ENCODE assay signal across 10 mouse cellular contexts in genomic region chr6:91488496-91489212, GRCm38 (mm10). TPM values are rescaled to one million over a fixed set of nuclear protein-coding genes. Genes with fewer than 3 reads are reported as not detected.
DNase-seq lines count a peak whose midpoint lies in the region; ATAC-seq lines count a peak whose summit lies in the region.
"Had no signal": no experiment of that assay in that cellular context is flagged by ENCODE, and none has a peak within 500 bp of the region (broad histone marks: within the 10 kb centered on the region; RNA-seq: fewer than 3 reads in every experiment).

No protein-coding gene starts in this region.

- no peaks in the 10 kb centered on the region for H3K4me1 ChIP-seq in embryonic facial prominence, embryonic 14.5 days (ENCODE audit: control insufficient read depth, insufficient read depth, low read length)
- peaks cover 6% of the 10 kb centered on the region; the same call in 1 of the 2 replicates for H3K4me1 ChIP-seq in forebrain, embryonic 10.5 days
- no peaks in the 10 kb centered on the region for H3K4me1 ChIP-seq in midbrain, embryonic 16.5 days (ENCODE audit: control insufficient read depth, insufficient read depth, low read length)

- DNase-seq in layer of hippocampus, adult 9-11 months: peak; percentile 51
- DNase-seq in layer of hippocampus, postnatal 14 days (ENCODE audit: low spot score in 2 of 2): no peak
- DNase-seq in NIH3T3 (ENCODE audit: low read depth): peak; percentile 94
- DNase-seq in embryonic facial prominence, embryonic 14.5 days (ENCODE audit: low spot score): peak; percentile 58
- DNase-seq in left cerebral cortex, postnatal 25 days (ENCODE audit: low spot score in 2 of 2): peak; percentile 52 to 86
- peak; percentile 28 for DNase-seq in yolk sac, embryonic 10.5 days (ENCODE audit: low spot score)
- DNase-seq in forebrain, embryonic 10.5 days (ENCODE audit: extremely low spot score, low spot score): no peak

- no peaks in the 10 kb centered on the region for H3K27me3 ChIP-seq in embryonic facial prominence, embryonic 14.5 days (replicated peaks; ENCODE audit: control insufficient read depth, insufficient read depth, low read length)
- no peaks in the 10 kb centered on the region for H3K27me3 ChIP-seq in forebrain, embryonic 10.5 days (ENCODE audit: poor library complexity, severe bottlenecking)
- H3K27me3 ChIP-seq in midbrain, embryonic 16.5 days (ENCODE audit: control insufficient read depth, insufficient read depth, low read depth, low read length): no peaks in the 10 kb centered on the region
- H3K27me3 ChIP-seq: neural tube, embryonic 12.5 days had no signal

- intact Hi-C loops in left cerebral cortex, postnatal 25 days (cut with DNase I): no loop called here

- H3K4me2 ChIP-seq in embryonic facial prominence, embryonic 14.5 days (ENCODE audit: low read depth, low read length): no peak overlapping the region
- H3K4me2 ChIP-seq in midbrain, embryonic 16.5 days (ENCODE audit: low read length): no peak overlapping the region
- H3K4me2 ChIP-seq: neural tube, embryonic 12.5 days had no signal

- ATAC-seq in embryonic facial prominence, embryonic 14.5 days (ENCODE audit: low read depth): no peak
- no peak for ATAC-seq in midbrain, embryonic 16.5 days

- no peak overlapping the region for H3K4me3 ChIP-seq in embryonic facial prominence, embryonic 14.5 days (ENCODE audit: low read depth, low read length)
- no peak overlapping the region for H3K4me3 ChIP-seq in forebrain, embryonic 10.5 days
- H3K4me3 ChIP-seq in midbrain, embryonic 16.5 days (ENCODE audit: low read depth, low read length): no peak overlapping the region
- H3K4me3 ChIP-seq: erythroblast, embryonic 14.5 days; neural tube, embryonic 12.5 days had no signal

- H3K27ac ChIP-seq in embryonic facial prominence, embryonic 14.5 days (replicated peaks; ENCODE audit: low read depth, low read length): no peak overlapping the region
- H3K27ac ChIP-seq in forebrain, embryonic 10.5 days: no peak overlapping the region
- no peak overlapping the region for H3K27ac ChIP-seq in midbrain, embryonic 16.5 days (ENCODE audit: low read length)
- H3K27ac ChIP-seq: neural tube, embryonic 12.5 days had no signal

- 78% methylated on average over 9 of the region's 9 CpGs for WGBS in embryonic facial prominence, embryonic 14.5 days
- WGBS in forebrain, embryonic 10.5 days: 84% methylated on average over 9 of the region's 9 CpGs
- 83% methylated on average over 9 of the region's 9 CpGs for WGBS in midbrain, embryonic 16.5 days

- no peak overlapping the region for H3K9ac ChIP-seq in embryonic facial prominence, embryonic 14.5 days (ENCODE audit: low read depth, low read length)
- no peak overlapping the region for H3K9ac ChIP-seq in midbrain, embryonic 16.5 days (ENCODE audit: low read depth, low read length)
- H3K9ac ChIP-seq: neural tube, embryonic 12.5 days had no signal

- H3K9me3 ChIP-seq in embryonic facial prominence, embryonic 14.5 days (ENCODE audit: control insufficient read depth, low read length): no peaks in the 10 kb centered on the region
- no peaks in the 10 kb centered on the region for H3K9me3 ChIP-seq in forebrain, embryonic 10.5 days
- H3K9me3 ChIP-seq in midbrain, embryonic 16.5 days (replicated peaks; ENCODE audit: control insufficient read depth, low read length, poor library complexity, severe bottlenecking): no peaks in the 10 kb centered on the region
- H3K9me3 ChIP-seq: neural tube, embryonic 12.5 days had no signal

- peaks cover 86% of the 10 kb centered on the region for H3K36me3 ChIP-seq in embryonic facial prominence, embryonic 14.5 days (ENCODE audit: control insufficient read depth, insufficient read depth, low read length)
- peaks cover 98% of the 10 kb centered on the region for H3K36me3 ChIP-seq in forebrain, embryonic 10.5 days (replicated peaks)
- H3K36me3 ChIP-seq in midbrain, embryonic 16.5 days (ENCODE audit: control insufficient read depth, insufficient read depth, low read length): peaks cover 42% of the 10 kb centered on the region

RNA-seq across cellular contexts. Expression of gene Tmem43, which starts 15.2 kb away (rescaled TPM):
- total RNA-seq in layer of hippocampus, postnatal 14 days (2021): 10 to 100 TPM; 25.3 to 27.3 TPM
- 68.2 and 69.5 TPM in 2 replicates for polyA plus RNA-seq in embryonic facial prominence, embryonic 14.5 days (2014; fragmentation: Nextera tagmentation; extraction: Ambion mirVana)
- 10 to 100 TPM; 20.5 to 28.0 TPM for total RNA-seq in left cerebral cortex, postnatal 25 days (2021)
- polyA plus RNA-seq in forebrain, embryonic 10.5 days (2016; fragmentation: Nextera tagmentation; extraction: Ambion mirVana): 70.6 and 72.1 TPM in 2 replicates
- 57.0 and 61.7 TPM in 2 replicates for polyA plus RNA-seq in midbrain, embryonic 16.5 days (2015; fragmentation: Nextera tagmentation; extraction: Ambion mirVana)

RNA-seq across cellular contexts. Expression of gene Chchd4, which starts 15.3 kb away (rescaled TPM):
- total RNA-seq in layer of hippocampus, postnatal 14 days (2021): 10 to 100 TPM; 17.5 to 17.6 TPM
- polyA plus RNA-seq in embryonic facial prominence, embryonic 14.5 days (2014; fragmentation: Nextera tagmentation; extraction: Ambion mirVana): 22.7 and 24.8 TPM in 2 replicates
- total RNA-seq in left cerebral cortex, postnatal 25 days (2021): 10 to 100 TPM; 19.5 to 20.9 TPM
- 40.9 TPM in 2 replicates for polyA plus RNA-seq in forebrain, embryonic 10.5 days (2016; fragmentation: Nextera tagmentation; extraction: Ambion mirVana)
- polyA plus RNA-seq in midbrain, embryonic 16.5 days (2015; fragmentation: Nextera tagmentation; extraction: Ambion mirVana): 41.1 and 43.8 TPM in 2 replicates

RNA-seq across cellular contexts. Expression of gene Xpc, which starts 27.0 kb away (rescaled TPM):
- total RNA-seq in layer of hippocampus, postnatal 14 days (2021): 10 to 100 TPM; 11.8 to 13.0 TPM
- polyA plus RNA-seq in embryonic facial prominence, embryonic 14.5 days (2014; fragmentation: Nextera tagmentation; extraction: Ambion mirVana): 12.4 and 15.6 TPM in 2 replicates
- 10 to 100 TPM; 10.5 to 13.3 TPM for total RNA-seq in left cerebral cortex, postnatal 25 days (2021)
- polyA plus RNA-seq in forebrain, embryonic 10.5 days (2016; fragmentation: Nextera tagmentation; extraction: Ambion mirVana): 22.7 and 23.2 TPM in 2 replicates
- 18.6 and 20.4 TPM in 2 replicates for polyA plus RNA-seq in midbrain, embryonic 16.5 days (2015; fragmentation: Nextera tagmentation; extraction: Ambion mirVana)

RNA-seq across cellular contexts. Expression of gene Lsm3, which starts 27.1 kb away (rescaled TPM):
- 10 to 100 TPM; 39.5 to 41.7 TPM for total RNA-seq in layer of hippocampus, postnatal 14 days (2021)
- polyA plus RNA-seq in embryonic facial prominence, embryonic 14.5 days (2014; fragmentation: Nextera tagmentation; extraction: Ambion mirVana): 223 and 228 TPM in 2 replicates
- 10 to 100 TPM; 35.6 to 45.9 TPM for total RNA-seq in left cerebral cortex, postnatal 25 days (2021)
- 433 and 450 TPM in 2 replicates for polyA plus RNA-seq in forebrain, embryonic 10.5 days (2016; fragmentation: Nextera tagmentation; extraction: Ambion mirVana)
- 129 and 135 TPM in 2 replicates for polyA plus RNA-seq in midbrain, embryonic 16.5 days (2015; fragmentation: Nextera tagmentation; extraction: Ambion mirVana)

Comparison
In these comparisons a context has a peak if more than half of its experiments do, and no peak if none do; other contexts are left out.
1. DNase-seq: peak in layer of hippocampus, adult 9-11 months (single experiment), NIH3T3 (single experiment), embryonic facial prominence, embryonic 14.5 days (single experiment), left cerebral cortex, postnatal 25 days (2 of 2) and yolk sac, embryonic 10.5 days (single experiment); none in layer of hippocampus, postnatal 14 days (0 of 2) and forebrain, embryonic 10.5 days (single experiment).